Mouse (Mus musculus): ENCODE data around the gene Try5.
A peak's percentile ranks its signal among the peaks of the same experiment; 100 is the strongest.
"Not testable (repeated sequence)": the region's sequence is repeated elsewhere in the genome, so short reads cannot be mapped to it uniquely, and the experiment has no call there.

Gene Try5

GRCm38 (mm10) chr6:41316741-41317140 lies at the start of gene Try5:
Try5 (minus strand) TSS chr6:41316841.
- DNase-seq (ENCODE audit: extremely low read depth, low read depth), result not testable (repeated sequence)

GRCm38 (mm10) chr6:41353932-41354331 lies 37.3 kb upstream of the Try5 start, which contains the start of gene Try10:
Try10 (plus strand) TSS chr6:41354105.
- no peak for DNase-seq (ENCODE audit: extremely low read depth, low read depth)

GRCm38 (mm10) chr6:41301969-41302368 lies 14.7 kb downstream of the Try5 start, which contains the start of gene Try4:
Try4 (plus strand) TSS chr6:41302269.
- DNase-seq (ENCODE audit: extremely low read depth, low read depth), result no peak

GRCm38 (mm10) chr6:41298255-41298654 lies 18.4 kb downstream of the Try5 start:
- DNase-seq (ENCODE audit: extremely low read depth, low read depth), result no peak

- DNase-seq (ENCODE audit: extremely low read depth, low read depth), result no peak
These were observed 50.5 kb downstream of the Try5 start for GRCm38 (mm10) chr6:41266140-41266539.

GRCm38 (mm10) chr6:41262796-41263195 lies 53.8 kb downstream of the Try5 start:
- DNase-seq (ENCODE audit: extremely low read depth, low read depth), result peak; percentile 7

Measured in MEL-GATA-1-ER (cell line).